Mouse (Mus musculus): ENCODE data around the gene Trappc2l.
A peak's percentile ranks its signal among the peaks of the same experiment; 100 is the strongest.
"Not testable (repeated sequence)": the region's sequence is repeated elsewhere in the genome, so short reads cannot be mapped to it uniquely, and the experiment has no call there.

Gene Trappc2l

GRCm38 (mm10) chr8:122625811-122626210 lies 14.4 kb downstream of the Trappc2l start:
- no peak for DNase-seq (ENCODE audit: low read depth)

- no peak for DNase-seq (ENCODE audit: low read depth)
Observed at GRCm38 (mm10) chr8:122626896-122627295, 15.5 kb downstream of the Trappc2l start.

- DNase-seq (ENCODE audit: low read depth): no peak
Observed at GRCm38 (mm10) chr8:122629388-122629787, 17.9 kb downstream of the Trappc2l start.

GRCm38 (mm10) chr8:122630696-122631095 lies 19.3 kb downstream of the Trappc2l start:
- DNase-seq (ENCODE audit: low read depth): no peak

- DNase-seq (ENCODE audit: low read depth): not testable (repeated sequence)
Observed at GRCm38 (mm10) chr8:122632134-122632533, 20.7 kb downstream of the Trappc2l start.

- DNase-seq (ENCODE audit: low read depth): no peak
Observed at GRCm38 (mm10) chr8:122633205-122633604, 21.8 kb downstream of the Trappc2l start.

GRCm38 (mm10) chr8:122635878-122636802 lies 24.7 kb downstream of the Trappc2l start:
- DNase-seq (ENCODE audit: low read depth): no peak

GRCm38 (mm10) chr8:122636803-122637175 lies 25.3 kb downstream of the Trappc2l start:
- no peak for DNase-seq (ENCODE audit: low read depth)

- DNase-seq (ENCODE audit: low read depth): no peak
Observed at GRCm38 (mm10) chr8:122637230-122637629, 25.8 kb downstream of the Trappc2l start.

- DNase-seq (ENCODE audit: low read depth): no peak
Observed at GRCm38 (mm10) chr8:122638601-122639000, 27.2 kb downstream of the Trappc2l start.

- peak; percentile 33 for DNase-seq (ENCODE audit: low read depth)
Observed at GRCm38 (mm10) chr8:122639521-122640248, 28.2 kb downstream of the Trappc2l start.

GRCm38 (mm10) chr8:122640825-122641224 lies 29.4 kb downstream of the Trappc2l start:
- DNase-seq (ENCODE audit: low read depth): no peak

- no peak for DNase-seq (ENCODE audit: low read depth)
Observed at GRCm38 (mm10) chr8:122641406-122641805, 30.0 kb downstream of the Trappc2l start.

GRCm38 (mm10) chr8:122642071-122642470 lies 30.6 kb downstream of the Trappc2l start:
- peak; percentile 50 for DNase-seq (ENCODE audit: low read depth)

- no peak for DNase-seq (ENCODE audit: low read depth)
Observed at GRCm38 (mm10) chr8:122644175-122644954, 32.9 kb downstream of the Trappc2l start.

GRCm38 (mm10) chr8:122646337-122646736 lies 34.9 kb downstream of the Trappc2l start:
- DNase-seq (ENCODE audit: low read depth): no peak

- DNase-seq (ENCODE audit: low read depth): no peak
Observed at GRCm38 (mm10) chr8:122648192-122648970, 36.9 kb downstream of the Trappc2l start.

- DNase-seq (ENCODE audit: low read depth): no peak
Observed at GRCm38 (mm10) chr8:122651326-122651921, 40.0 kb downstream of the Trappc2l start.

- DNase-seq (ENCODE audit: low read depth): no peak
Observed at GRCm38 (mm10) chr8:122652643-122653042, 41.2 kb downstream of the Trappc2l start.

GRCm38 (mm10) chr8:122654768-122655167 lies 43.3 kb downstream of the Trappc2l start:
- no peak for DNase-seq (ENCODE audit: low read depth)

All from fibroblast of lung, adult 2 months (primary cell).